Mouse (Mus musculus) gastrocnemius, postnatal 25 days (tissue): ENCODE results near the gene Bcl2a1b. TPM values are rescaled to one million over a fixed set of nuclear protein-coding genes. Genes with fewer than 3 reads are reported as not detected.
"Not testable (repeated sequence)": the region's sequence is repeated elsewhere in the genome, so short reads cannot be mapped to it uniquely, and the experiment has no call there.

ENCODE experiments used
- DNase-seq: peaks from one replicate; pipeline ENCODE4 v3.0.0; 2022
- total RNA-seq, 2 experiments: library from RNA; stranded (reverse); gene quantifications; 1 replicate in 1 of 2; 2 replicates in 1 of 2; pipeline ENCODE4 v1.2.3; 2021

Gene Bcl2a1b
- total RNA-seq, 2 experiments from 2014 or later = not detected

GRCm38 (mm10) chr9:89240516-89241019, 41.6 kb downstream of the Bcl2a1b start:
- DNase-seq = not testable (repeated sequence)

GRCm38 (mm10) chr9:89253400-89253799, 54.4 kb downstream of the Bcl2a1b start:
- DNase-seq = no peak

- no peak for DNase-seq
These were observed 57.7 kb downstream of the Bcl2a1b start for GRCm38 (mm10) chr9:89256556-89257335.

Other genes with a start within 250 kb of the Bcl2a1b start
- not detected for gene Bcl2a1a, start 242.3 kb upstream of the Bcl2a1b start, total RNA-seq
- not detected for gene Trim43b, start 106.4 kb upstream of the Bcl2a1b start, total RNA-seq
- gene Gm29094, start 170 bp downstream of the Bcl2a1b start, total RNA-seq = not detected
- 10 to 100 TPM in 1 of 2 experiments, 1 to 10 TPM in 1; 4.9 to 14.1 TPM for gene Mthfs, start 11.5 kb downstream of the Bcl2a1b start, total RNA-seq